Mouse (Mus musculus): Measurements from ENCODE around the gene Gm13539. TPM values are rescaled to one million over a fixed set of nuclear protein-coding genes. Genes with fewer than 3 reads are reported as not detected.
"Not testable (repeated sequence)": the region's sequence is repeated elsewhere in the genome, so short reads cannot be mapped to it uniquely, and the experiment has no call there.

Gene Gm13539
- polyA plus RNA-seq, 1 experiment: not detected

DNA sequence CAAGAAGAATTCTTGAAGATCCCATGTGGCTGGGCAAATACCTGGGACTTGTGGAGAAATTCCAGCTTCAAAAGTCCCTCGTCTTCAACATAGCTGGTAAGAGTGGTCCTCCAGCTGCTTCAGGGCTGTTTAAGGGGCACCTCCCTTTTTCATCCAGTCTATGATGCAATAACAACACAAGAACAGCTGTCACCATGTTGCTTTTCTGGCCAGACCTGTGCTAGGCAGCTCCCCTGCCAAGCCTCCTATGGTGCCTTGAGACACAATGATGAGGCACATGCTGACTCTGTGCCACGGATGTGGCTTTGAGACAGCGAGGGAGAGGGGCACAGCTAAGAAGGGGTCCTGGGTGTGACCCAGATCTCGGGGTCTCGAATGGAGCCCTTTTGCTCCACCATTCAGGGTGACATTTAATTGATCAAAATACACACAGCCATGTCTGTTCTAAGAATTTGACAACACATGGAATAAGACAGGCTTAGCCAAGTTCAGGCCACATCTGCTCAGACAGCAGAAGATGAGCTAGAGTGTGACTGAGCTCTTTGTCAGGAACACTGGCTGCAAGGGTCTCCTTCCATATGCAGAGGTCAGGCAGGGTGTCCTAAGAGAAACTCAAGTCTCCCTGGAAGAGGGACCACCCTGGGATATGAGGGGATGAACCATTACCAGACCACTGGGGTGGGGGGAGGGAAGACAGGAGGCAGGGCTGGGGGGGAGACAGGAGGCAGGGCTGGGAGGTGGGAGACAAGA lies 3.7 kb downstream of the Gm13539 start:
- 75% methylated on average over 5 of the region's 5 CpGs for WGBS
- no peak for DNase-seq (ENCODE audit: low read depth in 1 of 2, low spot score in 2 of 2)
- no peak overlapping the region for H3K4me3 ChIP-seq (ENCODE audit: extremely low read depth, insufficient read depth, insufficient read length)
- no peaks in the 10 kb centered on the region for H3K4me1 ChIP-seq (ENCODE audit: control insufficient read depth, insufficient read depth, insufficient read length)
- TF ChIP-seq POLR2A (IDR thresholded peaks at IDR 0.05; ENCODE audit: low read depth, low read length): no peak
- no peak overlapping the region for H3K27ac ChIP-seq (ENCODE audit: insufficient read depth, low read length)
- H3K27me3 ChIP-seq (ENCODE audit: control insufficient read depth, insufficient read depth, low read length): no peaks in the 10 kb centered on the region
- H3K36me3 ChIP-seq (ENCODE audit: control insufficient read depth, insufficient read depth, low read length): no peaks in the 10 kb centered on the region

DNA sequence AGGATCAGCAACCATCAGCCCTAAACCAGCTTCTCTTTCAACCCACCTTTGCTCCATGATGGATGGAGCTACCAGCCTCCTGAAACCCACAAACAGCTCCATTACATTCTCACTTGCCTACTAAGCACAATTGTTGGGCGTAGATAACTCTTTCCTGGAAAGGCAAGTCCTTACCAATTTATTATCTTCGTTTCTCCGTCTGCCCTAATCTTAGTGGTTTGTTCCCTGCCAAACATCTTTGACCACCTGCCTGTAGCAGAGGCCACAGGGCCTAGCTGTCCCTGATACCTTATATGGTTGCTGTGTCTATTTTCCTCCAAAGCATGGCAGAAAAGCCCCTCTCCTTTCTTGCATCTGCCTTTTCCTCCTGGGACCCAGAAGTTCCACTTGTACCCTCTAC lies 7.0 kb downstream of the Gm13539 start:
- Histone ChIP-seq H3K4me3 (ENCODE audit: extremely low read depth, insufficient read depth, insufficient read length) (no peak overlapping the region), H3K4me1 (ENCODE audit: control insufficient read depth, insufficient read depth, insufficient read length) (no peaks in the 10 kb centered on the region), H3K27ac (ENCODE audit: insufficient read depth, low read length) (no peak overlapping the region), H3K27me3 (ENCODE audit: control insufficient read depth, insufficient read depth, low read length) (no peaks in the 10 kb centered on the region), H3K36me3 (ENCODE audit: control insufficient read depth, insufficient read depth, low read length) (no peaks in the 10 kb centered on the region)
- DNase-seq (ENCODE audit: low read depth in 1 of 2, low spot score in 2 of 2): no peak
- WGBS: 72% methylated on average over 3 of the region's 3 CpGs
- TF ChIP-seq POLR2A (IDR thresholded peaks at IDR 0.05; ENCODE audit: low read depth, low read length): no peak
- TF ChIP-seq CTCF (IDR thresholded peaks at IDR 0.05; ENCODE audit: extremely low read depth, insufficient read depth, insufficient read length, insufficient replicate concordance): no peak

DNA sequence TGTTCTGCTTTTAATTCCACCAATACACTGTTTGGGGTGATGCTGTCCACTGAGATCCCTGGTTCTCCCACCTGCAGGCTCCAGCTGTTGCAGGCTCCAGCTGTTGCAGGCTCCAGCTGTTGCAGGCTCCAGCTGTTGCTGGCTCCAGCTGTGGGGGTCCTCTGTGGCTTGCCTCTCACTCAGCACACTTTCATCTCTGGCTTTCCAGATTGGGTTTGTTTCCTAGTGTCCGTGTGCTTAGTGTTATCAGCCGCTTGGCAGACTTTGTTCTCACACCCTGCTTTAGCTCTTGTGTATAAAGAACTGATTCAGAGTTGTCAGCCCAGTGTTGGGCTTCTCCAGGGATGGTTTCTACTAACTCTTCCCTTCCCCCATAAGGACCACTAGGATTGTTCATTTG lies 15.6 kb downstream of the Gm13539 start:
- H3K36me3 ChIP-seq (ENCODE audit: control insufficient read depth, insufficient read depth, low read length): no peaks in the 10 kb centered on the region
- H3K4me3 ChIP-seq (ENCODE audit: extremely low read depth, insufficient read depth, insufficient read length): no peak overlapping the region
- TF ChIP-seq POLR2A (IDR thresholded peaks at IDR 0.05; ENCODE audit: low read depth, low read length): no peak
- TF ChIP-seq CTCF (IDR thresholded peaks at IDR 0.05; ENCODE audit: extremely low read depth, insufficient read depth, insufficient read length, insufficient replicate concordance): no peak
- WGBS: 50% methylated on average over 2 of the region's 2 CpGs
- H3K4me1 ChIP-seq (ENCODE audit: control insufficient read depth, insufficient read depth, insufficient read length): no peaks in the 10 kb centered on the region
- DNase-seq (ENCODE audit: low read depth in 1 of 2, low spot score in 2 of 2): no peak
- no peaks in the 10 kb centered on the region for H3K27me3 ChIP-seq (ENCODE audit: control insufficient read depth, insufficient read depth, low read length)
- H3K27ac ChIP-seq (ENCODE audit: insufficient read depth, low read length): no peak overlapping the region

DNA sequence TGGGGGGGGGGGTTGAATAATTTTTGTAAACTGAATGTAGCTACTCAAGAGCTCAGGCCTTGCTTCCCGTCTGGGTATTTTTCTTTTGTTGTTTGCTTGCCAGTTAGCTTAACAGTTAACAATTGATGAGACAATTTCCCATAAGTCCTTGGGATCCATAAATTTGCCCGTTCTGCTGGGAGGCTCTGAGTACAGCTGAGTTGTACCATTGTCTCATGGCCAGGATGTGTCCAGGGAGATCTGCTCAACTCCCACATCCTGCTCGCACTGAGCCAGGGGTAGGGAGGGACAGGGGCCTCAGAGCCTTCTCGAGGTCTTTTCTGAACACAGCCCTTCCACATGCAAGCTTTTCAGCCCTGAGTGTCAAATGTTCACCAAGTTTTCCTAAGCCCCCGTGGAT lies 16.0 kb downstream of the Gm13539 start:
- no peak for TF ChIP-seq CTCF (IDR thresholded peaks at IDR 0.05; ENCODE audit: extremely low read depth, insufficient read depth, insufficient read length, insufficient replicate concordance)
- TF ChIP-seq POLR2A (IDR thresholded peaks at IDR 0.05; ENCODE audit: low read depth, low read length): no peak
- H3K4me3 ChIP-seq (ENCODE audit: extremely low read depth, insufficient read depth, insufficient read length): no peak overlapping the region
- no peak overlapping the region for H3K27ac ChIP-seq (ENCODE audit: insufficient read depth, low read length)
- H3K4me1 ChIP-seq (ENCODE audit: control insufficient read depth, insufficient read depth, insufficient read length): no peaks in the 10 kb centered on the region
- no peaks in the 10 kb centered on the region for H3K27me3 ChIP-seq (ENCODE audit: control insufficient read depth, insufficient read depth, low read length)
- WGBS: 49% methylated on average over 5 of the region's 5 CpGs
- no peak for DNase-seq (ENCODE audit: low read depth in 1 of 2, low spot score in 2 of 2)
- no peaks in the 10 kb centered on the region for H3K36me3 ChIP-seq (ENCODE audit: control insufficient read depth, insufficient read depth, low read length)

DNA sequence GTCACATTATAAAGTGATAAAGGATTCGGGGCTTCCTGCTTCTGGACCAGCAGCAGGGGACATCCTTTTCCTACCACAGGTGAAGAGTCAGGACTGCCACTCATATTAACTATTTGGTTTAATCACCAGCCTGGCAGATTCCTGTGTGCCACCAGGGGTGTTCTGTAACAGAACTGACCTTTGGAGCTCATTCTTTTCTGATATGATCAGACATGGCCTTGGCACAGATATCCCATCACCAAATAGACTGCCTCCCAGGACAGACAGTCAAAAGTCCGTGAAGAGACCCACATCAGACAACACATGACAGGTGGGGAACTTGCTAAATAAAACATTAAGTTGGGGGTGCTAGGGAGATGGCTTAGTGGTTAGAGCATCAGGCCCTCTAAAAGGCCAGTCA lies 29.7 kb downstream of the Gm13539 start:
- no peak for DNase-seq (ENCODE audit: low read depth in 1 of 2, low spot score in 2 of 2)

DNA sequence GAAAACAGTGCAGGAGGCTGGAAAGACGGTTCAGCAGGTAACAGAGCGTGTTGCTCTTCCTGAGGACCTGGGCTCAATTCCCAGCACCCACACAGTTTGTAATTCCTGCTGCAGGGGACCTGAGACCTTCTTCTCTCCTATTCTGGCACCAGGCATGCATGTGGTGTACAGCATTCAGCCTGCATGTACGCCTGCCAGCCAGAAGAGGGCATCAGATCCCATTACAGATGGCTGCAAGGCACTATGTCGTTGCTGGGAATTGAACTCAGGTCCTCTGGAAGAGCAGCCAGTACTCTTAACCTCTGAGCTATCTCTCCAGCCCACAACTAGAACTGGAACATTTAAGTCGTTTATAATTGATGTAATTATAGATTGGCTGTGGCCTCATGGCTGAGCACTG lies 31.3 kb downstream of the Gm13539 start:
- H3K36me3 ChIP-seq (ENCODE audit: control insufficient read depth, insufficient read depth, low read length): no peaks in the 10 kb centered on the region
- no peak for TF ChIP-seq CTCF (IDR thresholded peaks at IDR 0.05; ENCODE audit: extremely low read depth, insufficient read depth, insufficient read length, insufficient replicate concordance)
- no peak for TF ChIP-seq POLR2A (IDR thresholded peaks at IDR 0.05; ENCODE audit: low read depth, low read length)
- H3K27me3 ChIP-seq (ENCODE audit: control insufficient read depth, insufficient read depth, low read length): no peaks in the 10 kb centered on the region
- no peak overlapping the region for H3K4me3 ChIP-seq (ENCODE audit: extremely low read depth, insufficient read depth, insufficient read length)
- no peaks in the 10 kb centered on the region for H3K4me1 ChIP-seq (ENCODE audit: control insufficient read depth, insufficient read depth, insufficient read length)
- WGBS: 75% methylated on average over 5 of the region's 5 CpGs
- no peak for DNase-seq (ENCODE audit: low read depth in 1 of 2, low spot score in 2 of 2)
- H3K27ac ChIP-seq (ENCODE audit: insufficient read depth, low read length): no peak overlapping the region

More for the DNA sequence above, 29.7 kb downstream of the Gm13539 start:
- Histone ChIP-seq H3K36me3 (ENCODE audit: control insufficient read depth, insufficient read depth, low read length) (no peaks in the 10 kb centered on the region), H3K4me1 (ENCODE audit: control insufficient read depth, insufficient read depth, insufficient read length) (no peaks in the 10 kb centered on the region), H3K4me3 (ENCODE audit: extremely low read depth, insufficient read depth, insufficient read length) (no peak overlapping the region), H3K27me3 (ENCODE audit: control insufficient read depth, insufficient read depth, low read length) (no peaks in the 10 kb centered on the region), H3K27ac (ENCODE audit: insufficient read depth, low read length) (no peak overlapping the region)
- WGBS: 77% methylated on average over 2 of the region's 2 CpGs
- TF ChIP-seq POLR2A (IDR thresholded peaks at IDR 0.05; ENCODE audit: low read depth, low read length) (no peak), CTCF (IDR thresholded peaks at IDR 0.05; ENCODE audit: extremely low read depth, insufficient read depth, insufficient read length, insufficient replicate concordance) (no peak)

DNA sequence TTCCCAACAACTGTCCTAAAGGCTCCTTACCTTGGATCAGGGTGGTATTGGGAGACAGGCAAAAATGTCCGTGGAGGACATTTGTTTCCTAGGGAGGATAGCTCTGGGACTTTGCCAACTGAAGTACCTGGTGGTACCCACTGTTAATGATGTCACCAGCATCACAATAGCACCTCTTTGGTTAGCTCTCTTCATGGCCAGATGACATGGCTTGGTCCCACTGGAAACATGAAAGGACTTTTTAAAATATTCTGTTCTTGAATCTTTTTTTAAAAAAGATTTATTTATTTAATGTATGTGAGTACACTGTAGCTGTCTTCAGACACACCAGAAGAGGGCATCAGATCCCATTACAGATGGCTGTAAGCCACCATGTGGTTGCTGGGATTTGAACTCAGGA lies 33.7 kb downstream of the Gm13539 start, which contains the start of gene Glt6d1:
Gene Glt6d1, minus strand, starts transcription at position 101 of the 400 bp plus-strand sequence.
- not testable (repeated sequence) for H3K27me3 ChIP-seq (ENCODE audit: control insufficient read depth, insufficient read depth, low read length); DNase-seq (ENCODE audit: low read depth in 1 of 2, low spot score in 2 of 2); H3K36me3 ChIP-seq (ENCODE audit: control insufficient read depth, insufficient read depth, low read length); H3K4me1 ChIP-seq (ENCODE audit: control insufficient read depth, insufficient read depth, insufficient read length); H3K27ac ChIP-seq (ENCODE audit: insufficient read depth, low read length); H3K4me3 ChIP-seq (ENCODE audit: extremely low read depth, insufficient read depth, insufficient read length)
- WGBS: 58% methylated on average over 1 of the region's 1 CpGs
